Mouse (Mus musculus) MEL (cell line): ENCODE results near the gene Cmtm2a.

ENCODE experiments used
- CTCF ChIP-seq, 3 experiments: IDR thresholded peaks in 2 of 3; conservative IDR thresholded peaks in 1 of 3; 2 replicates each; pipeline ENCODE4 v1.5.1; 2011 to 2012; ENCODE audit warnings: low read length in 3 of 3, low read depth in 2 of 3, mild to moderate bottlenecking in 2 of 3, improper control_type of control experiment in 1 of 3, inconsistent platforms in 1 of 3, mixed read lengths in 1 of 3, moderate library complexity in 1 of 3; ENCODE audit not compliant: control insufficient read depth in 1 of 3, insufficient read depth in 1 of 3, poor library complexity in 1 of 3, severe bottlenecking in 1 of 3
- MXI1 ChIP-seq: IDR thresholded peaks from 2 replicates; pipeline ENCODE4 v1.6.1; 2011; ENCODE audit warnings: mild to moderate bottlenecking, low read depth, low read length, improper control_type of control experiment
- NRF1 ChIP-seq: IDR thresholded peaks from 2 replicates; pipeline ENCODE4 v1.6.1; 2014; ENCODE audit warnings: low read depth, mild to moderate bottlenecking, inconsistent platforms, low read length, improper control_type of control experiment, moderate library complexity; ENCODE audit not compliant: poor library complexity, insufficient read depth, severe bottlenecking
- RCOR1 ChIP-seq: IDR thresholded peaks from 2 replicates; pipeline ENCODE4 v1.6.1; 2012; ENCODE audit warnings: low read depth, mild to moderate bottlenecking, inconsistent platforms, low read length, improper control_type of control experiment
- TCF12 ChIP-seq: IDR thresholded peaks from 2 replicates; pipeline ENCODE4 v1.6.1; 2014; ENCODE audit warnings: low read depth, mild to moderate bottlenecking, inconsistent platforms, low read length, improper control_type of control experiment, moderate library complexity
- USF1 ChIP-seq: IDR thresholded peaks from 2 replicates; pipeline ENCODE4 v1.6.1; 2014; ENCODE audit warnings: low read depth, mild to moderate bottlenecking, inconsistent platforms, low read length, improper control_type of control experiment, moderate library complexity
- ZC3H11A ChIP-seq: IDR thresholded peaks from 2 replicates; pipeline ENCODE4 v1.6.1; 2012; ENCODE audit warnings: low read depth, mild to moderate bottlenecking, inconsistent platforms, low read length, improper control_type of control experiment
- ZMIZ1 ChIP-seq: IDR thresholded peaks from 2 replicates; pipeline ENCODE4 v1.6.1; 2012; ENCODE audit warnings: low read depth, mild to moderate bottlenecking, inconsistent platforms, low read length, improper control_type of control experiment, moderate library complexity

GRCm38 (mm10) chr8:104251461-104251860, 41.5 kb downstream of the Cmtm2a start:
- TF ChIP-seq CTCF (IDR thresholded peaks at IDR 0.05 in 2 of 3, conservative IDR thresholded peaks at IDR 0.05 in 1 of 3; ENCODE audit: control insufficient read depth in 1 of 3, insufficient read depth in 1 of 3, low read depth in 2 of 3, low read length in 3 of 3, poor library complexity in 1 of 3, severe bottlenecking in 1 of 3), result no peak
- TF ChIP-seq MXI1, result no peak
- no peak for TF ChIP-seq USF1
- TF ChIP-seq NRF1, result no peak
- TF ChIP-seq ZC3H11A, result no peak
- TF ChIP-seq ZMIZ1, result no peak
- no peak for TF ChIP-seq TCF12
- no peak for TF ChIP-seq RCOR1
